Mouse (Mus musculus) testis, adult 2 months (tissue): ENCODE results near the gene Stag1. TPM values are rescaled to one million over a fixed set of nuclear protein-coding genes. Genes with fewer than 3 reads are reported as not detected.

ENCODE experiments used
- H3K27ac ChIP-seq: fragments of 200-500 bp; 2 replicates; pipeline ENCODE4 v1.5.1; 2012; ENCODE audit warnings: low read depth, low read length; ENCODE audit not compliant: control insufficient read depth, insufficient read depth
- H3K27me3 ChIP-seq: fragments of 200-500 bp; 2 replicates; pipeline ENCODE4 v1.6.1; 2012; ENCODE audit warnings: mild to moderate bottlenecking, low read length, moderate library complexity; ENCODE audit not compliant: control insufficient read depth, insufficient read depth
- H3K36me3 ChIP-seq: fragments of 200-500 bp; 2 replicates; pipeline ENCODE4 v1.6.1; 2012; ENCODE audit warnings: mild to moderate bottlenecking, low read length; ENCODE audit not compliant: control insufficient read depth, insufficient read depth
- H3K4me1 ChIP-seq: fragments of 200-500 bp; 2 replicates; pipeline ENCODE4 v1.6.1; 2012; ENCODE audit warnings: low read length; ENCODE audit not compliant: control insufficient read depth, insufficient read depth
- H3K4me3 ChIP-seq: fragments of 200-500 bp; 2 replicates; pipeline ENCODE4 v1.5.1; 2012; ENCODE audit warnings: low read depth, mild to moderate bottlenecking, low read length, moderate library complexity, mixed read lengths; ENCODE audit not compliant: control insufficient read depth
- CTCF ChIP-seq: fragments of 200-500 bp; IDR thresholded peaks from 2 replicates; pipeline ENCODE4 v1.5.1; 2012; ENCODE audit warnings: low read depth, mild to moderate bottlenecking, inconsistent platforms, low read length, moderate library complexity; ENCODE audit not compliant: control insufficient read depth, insufficient read depth, insufficient replicate concordance
- POLR2A ChIP-seq: fragments of 200-500 bp; IDR thresholded peaks from 2 replicates; pipeline ENCODE4 v1.6.1; 2012; ENCODE audit warnings: low read depth, mild to moderate bottlenecking, inconsistent platforms, low read length, moderate library complexity; ENCODE audit not compliant: control insufficient read depth
- polyA plus RNA-seq: library from polyadenylated mRNA; depleted of rRNA; stranded (reverse); fragments of >200 nt; gene quantifications from 2 replicates; pipeline ENCODE4 v1.2.3, GENCODE M21; 2012

Stag1 gene
- polyA plus RNA-seq, 1 experiment, result 7.0 TPM

DNA sequence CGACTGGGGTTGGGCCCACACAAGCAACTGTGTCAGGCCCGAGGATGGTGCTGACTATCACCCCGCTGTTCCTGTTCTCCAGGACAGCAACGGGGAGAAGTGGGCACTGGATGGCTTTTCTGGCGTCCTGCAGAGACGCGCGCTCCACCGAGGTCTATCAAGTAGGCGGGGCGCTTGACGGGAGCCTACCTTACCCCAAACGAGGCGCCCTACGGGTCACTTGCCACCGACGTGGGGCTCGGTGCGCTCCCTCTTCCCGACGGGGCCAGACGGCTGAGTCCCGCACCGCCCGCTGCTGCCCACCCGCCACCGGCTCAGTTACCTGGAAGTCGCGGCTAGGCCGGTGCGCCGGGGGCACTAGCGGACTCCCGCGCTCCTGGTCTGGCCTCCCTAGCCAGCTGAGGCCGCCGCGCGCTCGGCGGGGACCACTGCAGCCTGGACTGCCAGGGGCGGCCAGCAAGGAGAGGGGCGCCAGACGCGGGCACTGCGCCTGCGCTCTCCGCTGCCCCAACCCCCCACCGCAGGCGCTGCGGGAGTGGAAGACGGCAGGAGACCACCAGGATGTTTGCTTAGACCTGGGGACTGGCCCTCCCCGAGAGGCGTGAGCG is 26.9 kb upstream of the Stag1 start, which contains the start of gene Slc35g2:
Gene Slc35g2 (minus strand): TSS at position 465 of the 608 bp plus-strand sequence.
- no peak for TF ChIP-seq CTCF
- no peak for TF ChIP-seq POLR2A
- Histone ChIP-seq H3K27ac (no peak within 1 kb of the TSS), H3K4me1 (peaks cover 12% of the 10 kb centered on the region), H3K4me3 (peak within 1 kb of the TSS; percentile 73), H3K27me3 (no peaks in the 10 kb centered on the region), H3K36me3 (no peaks in the 10 kb centered on the region)

DNA sequence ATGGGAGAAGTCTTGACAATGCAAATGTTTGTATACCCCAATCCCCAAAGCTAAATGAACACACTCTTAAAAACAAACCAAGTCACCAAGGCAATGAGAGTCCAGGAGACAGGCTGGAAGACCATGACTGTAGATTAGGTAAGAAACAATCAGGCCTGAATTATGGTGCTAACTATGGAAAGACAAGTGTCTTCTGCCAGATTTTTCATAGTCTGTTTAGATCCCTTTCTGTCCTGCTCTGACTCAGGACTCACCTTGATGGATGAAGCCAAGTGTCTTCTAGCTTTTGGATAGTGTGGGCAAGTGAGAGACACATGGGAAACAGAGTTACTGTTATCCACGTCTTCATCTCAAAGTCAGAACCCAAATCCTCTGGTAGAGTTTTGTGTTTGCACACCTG is 26.1 kb upstream of the Stag1 start:
- TF ChIP-seq CTCF, result no peak
- TF ChIP-seq POLR2A, result no peak
- H3K4me1 ChIP-seq, result peaks cover 12% of the 10 kb centered on the region
- no peaks in the 10 kb centered on the region for H3K27me3 ChIP-seq
- H3K4me3 ChIP-seq, result no peak overlapping the region
- H3K27ac ChIP-seq, result no peak overlapping the region
- H3K36me3 ChIP-seq, result no peaks in the 10 kb centered on the region

DNA sequence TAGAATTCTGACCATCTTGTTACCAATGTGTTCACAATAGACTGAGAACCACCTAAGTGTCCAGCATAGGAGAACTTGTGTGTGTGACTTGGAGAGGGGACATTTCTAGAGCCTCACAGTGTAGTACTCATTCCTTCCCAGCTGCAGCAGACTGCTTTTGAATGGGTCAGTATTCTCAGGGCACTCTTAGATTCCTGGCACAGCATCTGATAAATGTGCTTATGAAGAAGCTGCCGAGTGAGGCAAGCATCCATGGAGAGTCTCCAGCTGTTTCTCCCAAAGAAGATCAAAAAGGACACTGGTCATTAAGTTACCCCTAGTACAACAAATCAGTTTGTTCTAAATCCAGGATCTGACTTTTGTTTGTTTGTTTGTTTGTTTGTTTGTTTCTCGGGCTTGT is 24.3 kb upstream of the Stag1 start:
- Histone ChIP-seq H3K4me3 (no peak overlapping the region), H3K36me3 (no peaks in the 10 kb centered on the region)
- TF ChIP-seq CTCF (no peak), POLR2A (no peak)

DNA sequence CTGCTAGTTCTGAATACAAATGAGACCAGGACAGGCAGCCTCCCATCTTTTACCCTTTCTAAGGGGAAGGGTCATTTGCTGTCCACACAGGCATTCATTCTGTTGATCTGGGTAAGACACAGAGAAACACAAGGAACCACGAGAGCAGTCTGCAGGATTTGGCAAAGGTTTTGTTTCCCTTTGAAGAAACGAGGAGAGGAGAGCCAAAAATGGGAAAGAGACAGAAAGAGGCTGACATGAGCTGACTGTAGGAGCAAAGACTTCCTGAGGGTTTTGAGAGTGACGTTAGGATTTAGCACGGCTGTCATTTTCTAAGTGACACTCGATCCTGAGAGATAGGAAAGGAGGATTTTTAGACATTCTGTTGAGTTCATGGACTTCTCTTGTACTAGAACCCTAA is 23.7 kb upstream of the Stag1 start:
- Histone ChIP-seq H3K4me3 (no peak overlapping the region), H3K27me3 (no peaks in the 10 kb centered on the region), H3K4me1 (peaks cover 12% of the 10 kb centered on the region), H3K36me3 (no peaks in the 10 kb centered on the region), H3K27ac (no peak overlapping the region)
- TF ChIP-seq CTCF (no peak), POLR2A (no peak)

More for the DNA sequence above, 24.3 kb upstream of the Stag1 start:
- Histone ChIP-seq H3K27me3 (no peaks in the 10 kb centered on the region), H3K4me1 (peaks cover 12% of the 10 kb centered on the region), H3K27ac (no peak overlapping the region)

DNA sequence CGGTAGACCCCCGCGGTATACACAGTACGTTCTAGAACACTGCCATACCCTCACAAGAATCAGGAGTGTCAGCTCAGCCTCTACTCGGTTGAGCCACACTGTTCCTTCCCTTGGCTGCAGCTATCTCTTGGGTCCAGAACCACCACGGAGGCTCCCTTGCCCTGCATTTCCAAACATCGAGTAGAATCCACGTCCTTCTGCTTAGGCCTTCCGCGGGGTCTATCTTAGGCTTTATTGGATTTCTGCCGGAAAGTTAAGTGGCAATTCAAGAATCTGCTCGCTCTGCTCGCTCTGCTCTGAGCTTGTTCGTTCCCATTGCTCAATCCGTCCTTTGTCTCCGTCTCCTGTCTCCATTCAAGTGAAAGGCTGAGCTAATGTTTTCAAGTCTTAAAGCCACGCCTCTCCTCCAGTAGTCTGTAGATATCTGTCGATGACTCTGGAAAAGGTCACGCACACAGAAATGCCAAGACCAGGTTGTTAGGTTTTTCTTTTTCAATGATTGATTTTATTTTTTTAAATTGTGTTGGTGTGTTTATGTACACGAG is 17.3 kb upstream of the Stag1 start:
- TF ChIP-seq CTCF, result no peak
- no peak for TF ChIP-seq POLR2A
- no peaks in the 10 kb centered on the region for H3K27me3 ChIP-seq
- no peak overlapping the region for H3K27ac ChIP-seq
- peaks cover 7% of the 10 kb centered on the region for H3K4me1 ChIP-seq
- peak overlapping the region; percentile 76 for H3K4me3 ChIP-seq
- H3K36me3 ChIP-seq, result no peaks in the 10 kb centered on the region

DNA sequence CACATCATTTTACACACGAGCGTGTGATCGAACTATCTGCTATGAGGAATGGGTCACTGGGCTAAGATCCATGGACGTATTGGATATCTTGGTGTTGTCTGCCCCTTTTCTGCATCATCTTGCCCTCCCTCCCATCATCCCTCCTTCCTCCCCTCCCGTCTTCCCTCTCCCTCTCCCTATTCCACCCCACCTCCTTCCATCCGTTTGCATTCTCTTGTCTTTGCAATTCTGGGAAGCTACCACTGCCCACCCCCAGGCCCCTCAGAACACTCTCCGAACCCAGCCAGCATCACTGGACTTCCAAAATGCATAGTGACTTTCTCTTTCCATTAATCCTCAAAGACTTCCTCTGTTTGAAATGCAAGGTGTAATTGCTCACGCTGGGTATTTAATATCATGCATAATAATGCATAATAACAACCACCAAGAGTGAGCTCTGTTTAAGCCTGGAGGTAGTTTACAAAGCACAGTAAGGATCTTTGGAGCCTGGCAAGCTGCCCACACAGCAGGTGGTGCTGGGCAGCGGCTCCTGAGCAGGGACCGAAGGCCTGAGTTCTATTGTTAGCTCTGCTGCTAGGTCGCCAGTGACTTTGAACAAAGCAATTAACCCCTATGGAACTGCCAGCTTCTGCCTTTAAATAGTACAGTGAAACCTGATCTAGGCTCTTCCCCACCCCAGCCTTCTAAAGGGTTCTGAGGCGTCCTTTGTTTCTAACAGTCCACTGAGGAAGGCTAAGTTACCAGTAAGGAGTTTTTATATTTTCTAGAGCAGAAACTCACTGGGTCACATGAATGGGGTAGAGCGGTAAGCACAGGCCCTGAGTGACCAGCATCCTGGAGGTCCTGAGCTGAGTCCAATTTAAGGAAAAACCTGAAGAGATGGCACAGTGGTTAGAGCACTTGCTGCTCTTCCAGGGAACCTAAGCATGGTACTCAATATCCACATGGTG is 15.8 kb upstream of the Stag1 start:
- Histone ChIP-seq H3K4me3 (peak overlapping the region; percentile 76; the same call in 1 of the 2 replicates), H3K27ac (no peak overlapping the region), H3K27me3 (no peaks in the 10 kb centered on the region), H3K36me3 (no peaks in the 10 kb centered on the region), H3K4me1 (peaks cover 7% of the 10 kb centered on the region)
- TF ChIP-seq POLR2A (no peak), CTCF (no peak)

DNA sequence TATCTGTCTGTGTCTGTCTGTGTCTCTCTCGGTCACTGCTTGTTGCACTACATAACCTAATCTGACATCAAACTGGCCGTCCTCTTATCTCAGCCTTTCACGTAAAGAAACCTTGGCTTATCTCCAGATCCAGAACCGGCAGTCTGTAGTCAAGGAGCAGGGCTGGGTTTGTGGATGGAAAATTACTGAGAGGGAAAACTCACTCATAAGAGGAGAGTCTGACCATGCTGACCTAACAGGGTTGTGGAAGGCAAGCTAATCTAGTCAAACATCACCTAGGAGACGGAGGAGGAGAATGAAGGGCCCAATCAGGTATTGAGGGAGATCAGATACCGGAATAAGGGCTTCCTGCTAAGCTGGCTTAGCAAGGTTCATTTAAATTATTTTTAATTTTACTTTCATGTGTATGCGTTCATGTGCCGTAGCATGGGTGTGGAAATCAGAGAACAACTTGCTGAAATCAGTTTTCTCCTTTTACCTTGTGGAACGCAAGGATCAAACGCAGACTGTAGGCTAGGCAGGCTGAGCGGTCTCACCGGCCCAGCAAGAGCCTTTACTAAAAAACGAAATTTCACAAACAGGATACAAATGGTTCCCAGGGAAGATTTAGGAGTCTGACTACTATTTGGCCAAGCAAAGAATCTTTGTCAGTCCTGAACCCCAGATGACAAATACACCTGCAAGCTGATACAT is 14.6 kb upstream of the Stag1 start:
- H3K4me3 ChIP-seq, result peak overlapping the region; percentile 6; the same call in 1 of the 2 replicates
- H3K4me1 ChIP-seq, result peaks cover 7% of the 10 kb centered on the region
- no peak overlapping the region for H3K27ac ChIP-seq
- TF ChIP-seq POLR2A (no peak), CTCF (no peak)
- no peaks in the 10 kb centered on the region for H3K36me3 ChIP-seq
- no peaks in the 10 kb centered on the region for H3K27me3 ChIP-seq
